Mouse (Mus musculus) brain, embryonic 14.5 days (tissue): ENCODE results near the gene Rhoa. TPM values are rescaled to one million over a fixed set of nuclear protein-coding genes. Genes with fewer than 3 reads are reported as not detected.

Experiments
- DNase-seq: peaks from one replicate; pipeline ENCODE4 v3.0.0-alpha.2; 2011; ENCODE audit warnings: low read depth
- CTCF ChIP-seq: fragments of 200-500 bp; IDR thresholded peaks from 2 replicates; pipeline ENCODE4 v1.5.1; 2012; ENCODE audit warnings: inconsistent platforms, mild to moderate bottlenecking, moderate library complexity, borderline replicate concordance; ENCODE audit not compliant: insufficient read depth, insufficient read length; ENCODE audit errors: extremely low read depth
- POLR2A ChIP-seq: fragments of 200-500 bp; IDR thresholded peaks from 2 replicates; pipeline ENCODE4 v1.6.1; 2012; ENCODE audit warnings: mild to moderate bottlenecking, inconsistent platforms, borderline replicate concordance; ENCODE audit not compliant: poor library complexity, insufficient read depth, insufficient read length, severe bottlenecking; ENCODE audit errors: extremely low read depth
- polyA plus RNA-seq: library from polyadenylated mRNA; depleted of rRNA; stranded (reverse); fragments of >200 nt; gene quantifications from 2 replicates; pipeline ENCODE4 v1.2.3, GENCODE M21; 2012; rRNA removed

Rhoa gene
- polyA plus RNA-seq, 1 experiment: 160 TPM

DNA sequence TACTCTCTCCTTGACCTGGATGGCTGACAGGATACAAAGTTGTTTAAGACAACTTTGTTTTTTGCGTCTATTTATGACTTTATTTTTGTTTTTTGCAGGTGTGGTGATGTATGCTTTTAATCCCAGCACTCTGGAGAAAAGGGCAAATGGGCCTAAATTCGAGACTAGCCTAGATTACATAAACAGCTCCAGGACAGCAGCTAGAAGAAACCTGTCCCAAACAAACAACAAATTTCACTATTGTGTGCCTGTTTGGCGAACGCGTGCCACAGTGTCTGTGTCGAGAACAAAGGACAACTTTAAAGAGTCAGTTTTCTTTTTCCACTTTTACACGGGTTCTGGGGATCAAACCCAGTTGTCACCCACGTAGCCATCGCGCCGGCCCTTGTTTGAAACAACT, 41.1 kb downstream of the Rhoa start:
- no peak for TF ChIP-seq POLR2A
- no peak for TF ChIP-seq CTCF
- DNase-seq: no peak

GRCm38 (mm10) chr9:108347540-108348289, 41.8 kb downstream of the Rhoa start, which contains the start of gene Usp4:
Gene Usp4 (plus strand): TSS chr9:108347853.
- peak; percentile 96 for DNase-seq
- TF ChIP-seq POLR2A (peak; percentile 87), CTCF (no peak)

DNA sequence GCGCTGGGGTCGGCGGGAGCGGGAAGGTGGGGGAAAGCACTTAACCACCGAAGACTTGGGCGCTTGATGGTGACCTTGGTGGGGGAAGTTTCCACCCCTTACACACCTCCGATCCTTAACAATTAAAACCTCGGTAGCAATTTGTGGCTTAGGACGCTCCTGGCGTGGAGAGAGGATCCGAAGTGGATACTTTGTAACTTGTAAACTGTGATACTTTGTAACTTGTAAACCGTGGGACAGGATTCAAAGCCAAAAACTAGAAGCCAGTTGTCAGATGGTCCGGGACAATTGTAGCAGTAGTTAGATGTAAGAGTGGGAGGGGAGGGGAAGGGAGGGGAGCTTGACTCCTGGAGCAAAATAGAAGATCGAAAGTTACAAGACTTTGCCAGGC, 42.4 kb downstream of the Rhoa start:
- no peak for DNase-seq
- no peak for TF ChIP-seq CTCF
- TF ChIP-seq POLR2A: no peak

DNA sequence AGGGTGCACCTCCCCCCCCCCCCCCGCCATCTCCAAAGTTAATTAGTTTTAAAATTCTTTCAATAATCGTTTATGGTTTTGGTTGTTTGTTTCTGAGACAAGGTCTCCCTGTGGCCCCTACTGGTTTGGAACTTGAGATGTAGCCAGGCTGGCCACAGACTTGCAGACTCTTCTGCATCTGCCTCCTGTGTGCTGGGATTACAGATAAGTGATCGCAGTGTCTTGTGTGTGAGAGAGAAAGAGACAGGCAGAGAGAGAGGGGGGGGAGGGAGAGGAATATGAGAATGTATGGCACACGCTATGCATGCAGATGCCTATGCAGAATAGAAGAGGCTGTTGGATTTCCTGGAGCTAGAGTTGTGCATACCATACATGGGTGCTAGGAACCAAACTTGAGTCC, 43.8 kb downstream of the Rhoa start:
- no peak for TF ChIP-seq POLR2A
- no peak for TF ChIP-seq CTCF
- no peak for DNase-seq

GRCm38 (mm10) chr9:108378234-108378633, 72.3 kb downstream of the Rhoa start:
- TF ChIP-seq POLR2A (no peak), CTCF (no peak)
- no peak for DNase-seq

DNA sequence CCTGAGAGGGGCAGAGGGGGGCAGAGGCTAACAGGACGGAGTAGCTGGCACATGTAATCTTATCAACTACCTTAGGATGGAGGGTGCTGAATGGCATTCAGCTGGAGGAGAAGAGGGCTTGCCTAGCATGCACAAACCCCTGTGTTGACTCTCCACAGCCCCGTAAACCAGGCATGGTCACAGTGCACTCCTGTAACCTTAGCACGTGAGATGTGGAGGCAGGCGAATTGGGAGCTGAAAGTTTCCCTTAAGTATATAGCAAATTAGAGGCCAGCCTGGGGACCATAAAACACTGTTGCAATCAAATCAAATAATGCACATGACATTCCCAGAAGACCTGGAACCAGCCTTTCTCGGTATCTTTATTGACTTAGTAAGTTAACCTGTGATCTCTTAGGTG, 72.8 kb downstream of the Rhoa start:
- TF ChIP-seq CTCF (no peak), POLR2A (no peak)
- no peak for DNase-seq

DNA sequence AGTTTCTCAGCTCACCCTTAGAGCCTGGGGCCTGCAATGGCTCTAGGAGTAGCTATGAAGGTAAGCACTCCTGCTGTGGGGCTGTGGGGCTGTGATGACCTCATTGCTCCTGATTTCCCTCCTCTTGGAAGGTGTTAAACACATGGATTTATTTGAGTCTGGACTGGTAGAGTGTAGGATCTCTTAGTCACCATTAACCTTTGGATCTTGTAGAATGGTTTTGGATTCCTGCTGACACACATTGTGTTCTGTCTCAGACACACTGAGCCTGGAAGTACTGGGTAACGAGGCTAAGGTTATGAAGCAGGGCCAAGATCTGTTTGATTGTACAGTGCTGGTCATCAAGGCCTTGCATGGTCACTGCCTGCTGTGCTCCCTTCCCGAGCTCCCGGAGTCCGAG, 73.4 kb downstream of the Rhoa start:
- no peak for TF ChIP-seq POLR2A
- no peak for TF ChIP-seq CTCF
- DNase-seq: no peak

DNA sequence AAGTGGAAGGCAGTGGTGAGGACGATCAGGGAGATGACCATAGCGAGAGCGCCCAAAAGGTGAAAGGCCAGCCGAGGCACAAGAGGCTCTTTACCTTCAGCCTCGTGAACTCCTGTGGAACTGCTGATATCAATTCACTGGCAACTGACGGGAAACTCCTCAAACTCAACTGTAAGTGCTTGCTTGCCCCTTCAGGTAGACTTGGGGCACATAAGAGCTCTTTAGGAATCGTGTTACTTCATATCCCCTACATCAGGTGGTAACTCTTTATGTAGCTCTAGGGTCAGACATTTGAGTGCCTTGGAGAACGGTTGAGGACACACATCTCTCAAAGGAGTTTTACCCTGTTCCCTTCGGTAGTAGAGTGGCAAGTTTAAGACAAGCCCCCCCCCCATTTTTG, 75.5 kb downstream of the Rhoa start:
- TF ChIP-seq CTCF: no peak
- TF ChIP-seq POLR2A: no peak
- no peak for DNase-seq

DNA sequence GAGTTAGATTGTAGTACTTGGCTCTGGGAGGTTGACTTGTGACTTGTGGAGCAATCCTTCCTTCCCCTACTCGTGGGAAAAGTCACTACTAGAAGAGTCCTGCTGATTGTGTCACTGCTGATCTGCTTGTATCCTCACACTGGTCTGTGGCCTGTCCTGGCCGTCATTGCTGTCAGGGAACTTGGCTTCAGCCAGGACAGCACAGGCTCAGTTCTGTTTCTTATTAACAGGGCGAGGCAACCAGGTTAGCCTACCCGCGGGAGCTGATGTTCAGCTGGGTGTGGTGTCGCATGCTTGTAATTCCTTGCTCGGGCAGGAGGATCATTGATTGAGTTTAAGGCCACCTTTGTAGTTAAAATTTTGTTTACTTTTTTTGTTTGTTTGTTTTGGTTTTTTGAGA, 79.1 kb downstream of the Rhoa start:
- TF ChIP-seq POLR2A (no peak), CTCF (no peak)
- DNase-seq: no peak

- DNase-seq: no peak
- TF ChIP-seq POLR2A (no peak), CTCF (no peak)
Observed at GRCm38 (mm10) chr9:108386816-108387215, 80.9 kb downstream of the Rhoa start.

Other genes starting within 250 kb of the Rhoa start
- gene Mst1, start 225.7 kb upstream of the Rhoa start, polyA plus RNA-seq: 0.08 and 0.10 TPM in 2 replicates
- gene Rnf123, start 222.8 kb upstream of the Rhoa start, polyA plus RNA-seq: 93.3 and 93.5 TPM in 2 replicates
- 65.1 and 81.4 TPM in 2 replicates for gene Apeh, start 211.5 kb upstream of the Rhoa start, polyA plus RNA-seq
- gene Bsn, start 115.7 kb upstream of the Rhoa start, polyA plus RNA-seq: 18.7 and 40.0 TPM in 2 replicates
- 25.9 and 58.1 TPM in 2 replicates for gene Dag1, start 42.2 kb upstream of the Rhoa start, polyA plus RNA-seq
- 113 and 115 TPM in 2 replicates for gene Nicn1, start 15.7 kb upstream of the Rhoa start, polyA plus RNA-seq
- gene Amt, start 9.3 kb upstream of the Rhoa start, polyA plus RNA-seq: 58.0 and 67.8 TPM in 2 replicates
- 34.6 and 39.0 TPM in 2 replicates for gene Tcta, start within 50 bp of the Rhoa start, polyA plus RNA-seq
- 381 and 444 TPM in 2 replicates for gene Gpx1, start 32.8 kb downstream of the Rhoa start, polyA plus RNA-seq
- gene Usp4, start 41.7 kb downstream of the Rhoa start, polyA plus RNA-seq: 113 and 152 TPM in 2 replicates
- gene 1700102P08Rik, start 86.7 kb downstream of the Rhoa start, polyA plus RNA-seq: 2.3 and 3.2 TPM in 2 replicates
- 1.4 and 1.5 TPM in 2 replicates for gene Ccdc36, start 122.4 kb downstream of the Rhoa start, polyA plus RNA-seq
- not detected in 2 replicates for gene BC048562, start 130.4 kb downstream of the Rhoa start, polyA plus RNA-seq
- gene Ccdc71, start 154.4 kb downstream of the Rhoa start, polyA plus RNA-seq: 37.6 and 38.8 TPM in 2 replicates
- 84.2 and 100 TPM in 2 replicates for gene Klhdc8b, start 155.5 kb downstream of the Rhoa start, polyA plus RNA-seq
- gene Lamb2, start 173.6 kb downstream of the Rhoa start, polyA plus RNA-seq: 42.9 and 49.3 TPM in 2 replicates
- 184 and 208 TPM in 2 replicates for gene Usp19, start 184.5 kb downstream of the Rhoa start, polyA plus RNA-seq
- 181 and 184 TPM in 2 replicates for gene Qars, start 201.6 kb downstream of the Rhoa start, polyA plus RNA-seq
- 166 and 169 TPM in 2 replicates for gene Qrich1, start 210.7 kb downstream of the Rhoa start, polyA plus RNA-seq